Mouse (Mus musculus): Measurements from ENCODE around the gene Ccdc62. TPM values are rescaled to one million over a fixed set of nuclear protein-coding genes. Genes with fewer than 3 reads are reported as not detected.

Ccdc62 gene
- polyA plus RNA-seq, 1 experiment from 2014 or later: 7.1 TPM

- H3K9ac ChIP-seq (ENCODE audit: low read depth, low read length): no peak overlapping the region
- WGBS: 75% methylated on average over 11 of the region's 11 CpGs
- H3K9me3 ChIP-seq (ENCODE audit: control insufficient read depth, low read length): no peaks in the 10 kb centered on the region
- no peaks in the 10 kb centered on the region for H3K4me1 ChIP-seq (replicated peaks; ENCODE audit: control insufficient read depth, insufficient read depth, low read length)
- no peak overlapping the region for H3K4me2 ChIP-seq
- DNase-seq (ENCODE audit: low spot score): no peak
- H3K4me3 ChIP-seq (ENCODE audit: low read depth, low read length): no peak overlapping the region
- no peaks in the 10 kb centered on the region for H3K36me3 ChIP-seq (ENCODE audit: control insufficient read depth, insufficient read depth, low read length)
- no peaks in the 10 kb centered on the region for H3K27me3 ChIP-seq (replicated peaks; ENCODE audit: control insufficient read depth, insufficient read depth, low read length)
- no peak for ATAC-seq (replicated peaks; ENCODE audit: low FRiP score)
- H3K27ac ChIP-seq (ENCODE audit: low read depth, low read length): no peak overlapping the region
These were observed 34.1 kb upstream of the Ccdc62 start for GRCm38 (mm10) chr5:123896395-123896794.

GRCm38 (mm10) chr5:123897352-123897751 is 33.1 kb upstream of the Ccdc62 start:
- H3K4me3 ChIP-seq (ENCODE audit: low read depth, low read length): no peak overlapping the region
- H3K9ac ChIP-seq (ENCODE audit: low read depth, low read length): no peak overlapping the region
- DNase-seq (ENCODE audit: low spot score) (no peak), ATAC-seq (replicated peaks; ENCODE audit: low FRiP score) (no peak)
- no peak overlapping the region for H3K4me2 ChIP-seq
- no peaks in the 10 kb centered on the region for H3K36me3 ChIP-seq (ENCODE audit: control insufficient read depth, insufficient read depth, low read length)
- H3K27ac ChIP-seq (ENCODE audit: low read depth, low read length): no peak overlapping the region
- no peaks in the 10 kb centered on the region for H3K27me3 ChIP-seq (replicated peaks; ENCODE audit: control insufficient read depth, insufficient read depth, low read length)
- H3K9me3 ChIP-seq (ENCODE audit: control insufficient read depth, low read length): no peaks in the 10 kb centered on the region
- 57% methylated on average over 13 of the region's 13 CpGs for WGBS
- no peaks in the 10 kb centered on the region for H3K4me1 ChIP-seq (replicated peaks; ENCODE audit: control insufficient read depth, insufficient read depth, low read length)

- H3K36me3 ChIP-seq (ENCODE audit: control insufficient read depth, insufficient read depth, low read length): peaks cover 7% of the 10 kb centered on the region
- WGBS: 64% methylated on average over 11 of the region's 11 CpGs
- no peak overlapping the region for H3K9ac ChIP-seq (ENCODE audit: low read depth, low read length)
- ATAC-seq (replicated peaks; ENCODE audit: low FRiP score): no peak
- no peak for DNase-seq (ENCODE audit: low spot score)
- no peaks in the 10 kb centered on the region for H3K9me3 ChIP-seq (ENCODE audit: control insufficient read depth, low read length)
- H3K27me3 ChIP-seq (replicated peaks; ENCODE audit: control insufficient read depth, insufficient read depth, low read length): no peaks in the 10 kb centered on the region
- H3K4me3 ChIP-seq (ENCODE audit: low read depth, low read length): no peak overlapping the region
- no peak overlapping the region for H3K27ac ChIP-seq (ENCODE audit: low read depth, low read length)
- H3K4me1 ChIP-seq (replicated peaks; ENCODE audit: control insufficient read depth, insufficient read depth, low read length): peaks cover 13% of the 10 kb centered on the region
- H3K4me2 ChIP-seq: no peak overlapping the region
These were observed 26.3 kb upstream of the Ccdc62 start for GRCm38 (mm10) chr5:123904059-123904672.

- peaks cover 19% of the 10 kb centered on the region for H3K36me3 ChIP-seq (ENCODE audit: control insufficient read depth, insufficient read depth, low read length)
- peaks cover 13% of the 10 kb centered on the region for H3K4me1 ChIP-seq (replicated peaks; ENCODE audit: control insufficient read depth, insufficient read depth, low read length)
- ATAC-seq (replicated peaks; ENCODE audit: low FRiP score) (no peak), DNase-seq (ENCODE audit: low spot score) (no peak)
- no peaks in the 10 kb centered on the region for H3K27me3 ChIP-seq (replicated peaks; ENCODE audit: control insufficient read depth, insufficient read depth, low read length)
- H3K9ac ChIP-seq (ENCODE audit: low read depth, low read length): no peak overlapping the region
- H3K9me3 ChIP-seq (ENCODE audit: control insufficient read depth, low read length): no peaks in the 10 kb centered on the region
- WGBS: 68% methylated on average over 17 of the region's 17 CpGs
- no peak overlapping the region for H3K27ac ChIP-seq (ENCODE audit: low read depth, low read length)
- H3K4me3 ChIP-seq (ENCODE audit: low read depth, low read length): peak overlapping the region; percentile 97; the same call in 1 of the 2 replicates
- H3K4me2 ChIP-seq: peak overlapping the region; percentile 54
These were observed 24.1 kb upstream of the Ccdc62 start for GRCm38 (mm10) chr5:123906146-123906975.

- H3K9me3 ChIP-seq (ENCODE audit: control insufficient read depth, low read length): no peaks in the 10 kb centered on the region
- H3K27me3 ChIP-seq (replicated peaks; ENCODE audit: control insufficient read depth, insufficient read depth, low read length): no peaks in the 10 kb centered on the region
- ATAC-seq (replicated peaks; ENCODE audit: low FRiP score) (peak; percentile 95), DNase-seq (ENCODE audit: low spot score) (peak; percentile 100)
- H3K4me3 ChIP-seq (ENCODE audit: low read depth, low read length): peak within 1 kb of the TSS; percentile 97
- peak within 1 kb of the TSS; percentile 82 for H3K4me2 ChIP-seq
- H3K4me1 ChIP-seq (replicated peaks; ENCODE audit: control insufficient read depth, insufficient read depth, low read length): peaks cover 13% of the 10 kb centered on the region
- under 1% methylated on average over 60 of the region's 61 CpGs for WGBS
- H3K36me3 ChIP-seq (ENCODE audit: control insufficient read depth, insufficient read depth, low read length): peaks cover 22% of the 10 kb centered on the region
- H3K9ac ChIP-seq (ENCODE audit: low read depth, low read length): peak within 1 kb of the TSS; percentile 99
- peak within 1 kb of the TSS; percentile 75 for H3K27ac ChIP-seq (ENCODE audit: low read depth, low read length)
These were observed 23.4 kb upstream of the Ccdc62 start, which contains the start of gene Denr for GRCm38 (mm10) chr5:123906976-123907630. Denr (plus strand) TSS chr5:123907175.

- Histone ChIP-seq H3K9me3 (ENCODE audit: control insufficient read depth, low read length) (no peaks in the 10 kb centered on the region), H3K27ac (ENCODE audit: low read depth, low read length) (peak overlapping the region; percentile 75), H3K4me3 (ENCODE audit: low read depth, low read length) (peak overlapping the region; percentile 97), H3K27me3 (replicated peaks; ENCODE audit: control insufficient read depth, insufficient read depth, low read length) (no peaks in the 10 kb centered on the region), H3K4me1 (replicated peaks; ENCODE audit: control insufficient read depth, insufficient read depth, low read length) (peaks cover 13% of the 10 kb centered on the region), H3K4me2 (peak overlapping the region; percentile 82), H3K9ac (ENCODE audit: low read depth, low read length) (peak overlapping the region; percentile 99), H3K36me3 (ENCODE audit: control insufficient read depth, insufficient read depth, low read length) (peaks cover 22% of the 10 kb centered on the region)
- 4% methylated on average over 10 of the region's 10 CpGs for WGBS
- DNase-seq (ENCODE audit: low spot score) (no peak), ATAC-seq (replicated peaks; ENCODE audit: low FRiP score) (no peak)
These were observed 22.9 kb upstream of the Ccdc62 start for GRCm38 (mm10) chr5:123907631-123907977.

GRCm38 (mm10) chr5:123914852-123915251 is 15.6 kb upstream of the Ccdc62 start:
- no peak for ATAC-seq (replicated peaks; ENCODE audit: low FRiP score)
- 84% methylated on average over 3 of the region's 3 CpGs for WGBS
- no peaks in the 10 kb centered on the region; the same call in 1 of the 2 replicates for H3K4me1 ChIP-seq (replicated peaks; ENCODE audit: control insufficient read depth, insufficient read depth, low read length)
- H3K9me3 ChIP-seq (ENCODE audit: control insufficient read depth, low read length): no peaks in the 10 kb centered on the region
- no peak overlapping the region for H3K9ac ChIP-seq (ENCODE audit: low read depth, low read length)
- no peak overlapping the region for H3K27ac ChIP-seq (ENCODE audit: low read depth, low read length)
- DNase-seq (ENCODE audit: low spot score): no peak
- peaks cover 32% of the 10 kb centered on the region for H3K36me3 ChIP-seq (ENCODE audit: control insufficient read depth, insufficient read depth, low read length)
- H3K4me3 ChIP-seq (ENCODE audit: low read depth, low read length): no peak overlapping the region
- no peak overlapping the region for H3K4me2 ChIP-seq
- no peaks in the 10 kb centered on the region for H3K27me3 ChIP-seq (replicated peaks; ENCODE audit: control insufficient read depth, insufficient read depth, low read length)

GRCm38 (mm10) chr5:123922112-123922511 is 8.4 kb upstream of the Ccdc62 start:
- Histone ChIP-seq H3K9ac (ENCODE audit: low read depth, low read length) (no peak overlapping the region), H3K9me3 (ENCODE audit: control insufficient read depth, low read length) (no peaks in the 10 kb centered on the region), H3K27ac (ENCODE audit: low read depth, low read length) (no peak overlapping the region), H3K4me1 (replicated peaks; ENCODE audit: control insufficient read depth, insufficient read depth, low read length) (no peaks in the 10 kb centered on the region), H3K36me3 (ENCODE audit: control insufficient read depth, insufficient read depth, low read length) (peaks cover 48% of the 10 kb centered on the region), H3K4me2 (no peak overlapping the region), H3K4me3 (ENCODE audit: low read depth, low read length) (no peak overlapping the region), H3K27me3 (replicated peaks; ENCODE audit: control insufficient read depth, insufficient read depth, low read length) (no peaks in the 10 kb centered on the region)
- DNase-seq (ENCODE audit: low spot score) (no peak), ATAC-seq (replicated peaks; ENCODE audit: low FRiP score) (no peak)
- WGBS: 86% methylated on average over 6 of the region's 6 CpGs
